Mouse (Mus musculus): Measurements from ENCODE around the gene Smarcc2. TPM values are rescaled to one million over a fixed set of nuclear protein-coding genes. Genes with fewer than 3 reads are reported as not detected.

Gene Smarcc2
- polyA plus RNA-seq, 1 experiment from 2014 or later: 93.6 TPM

GRCm38 (mm10) chr10:128444354-128444753 is 14.7 kb upstream of the Smarcc2 start:
- Histone ChIP-seq H3K9me3 (replicated peaks) (no peaks in the 10 kb centered on the region), H3K27ac (replicated peaks) (no peak overlapping the region), H3K9ac (no peak overlapping the region), H3K27me3 (no peaks in the 10 kb centered on the region), H3K4me3 (replicated peaks) (no peak overlapping the region), H3K4me1 (no peaks in the 10 kb centered on the region), H3K4me2 (replicated peaks) (no peak overlapping the region), H3K36me3 (peaks cover 25% of the 10 kb centered on the region)
- 59% methylated on average over 6 of the region's 6 CpGs for WGBS
- no peak for ATAC-seq (ENCODE audit: insufficient number of reproducible peaks, low FRiP score, low TSS enrichment, low read depth)

GRCm38 (mm10) chr10:128445407-128445806 is 13.6 kb upstream of the Smarcc2 start:
- 85% methylated on average over 4 of the region's 4 CpGs for WGBS
- no peaks in the 10 kb centered on the region for H3K27me3 ChIP-seq
- peaks cover 14% of the 10 kb centered on the region for H3K36me3 ChIP-seq
- H3K9me3 ChIP-seq (replicated peaks): no peaks in the 10 kb centered on the region
- no peak overlapping the region for H3K9ac ChIP-seq
- no peak for ATAC-seq (ENCODE audit: insufficient number of reproducible peaks, low FRiP score, low TSS enrichment, low read depth)
- no peak overlapping the region for H3K27ac ChIP-seq (replicated peaks)
- no peak overlapping the region for H3K4me2 ChIP-seq (replicated peaks)
- H3K4me3 ChIP-seq (replicated peaks): no peak overlapping the region
- H3K4me1 ChIP-seq: no peaks in the 10 kb centered on the region

- Histone ChIP-seq H3K4me2 (replicated peaks) (no peak overlapping the region), H3K27me3 (no peaks in the 10 kb centered on the region), H3K9ac (no peak overlapping the region), H3K4me1 (0 out of 2 replicates have a peak, but pooled peaks cover 3% of the 10 kb centered on the region), H3K36me3 (no peaks in the 10 kb centered on the region), H3K9me3 (replicated peaks) (no peaks in the 10 kb centered on the region), H3K4me3 (replicated peaks) (no peak overlapping the region), H3K27ac (replicated peaks) (no peak overlapping the region)
- no peak for ATAC-seq (ENCODE audit: insufficient number of reproducible peaks, low FRiP score, low TSS enrichment, low read depth)
- 73% methylated on average over 6 of the region's 6 CpGs for WGBS
Observed at GRCm38 (mm10) chr10:128451014-128451413, 8.0 kb upstream of the Smarcc2 start.

- Histone ChIP-seq H3K9me3 (replicated peaks) (no peaks in the 10 kb centered on the region), H3K27ac (replicated peaks) (no peak overlapping the region), H3K9ac (no peak overlapping the region), H3K4me3 (replicated peaks) (no peak overlapping the region), H3K36me3 (no peaks in the 10 kb centered on the region), H3K27me3 (no peaks in the 10 kb centered on the region), H3K4me2 (replicated peaks) (no peak overlapping the region), H3K4me1 (peaks cover 8% of the 10 kb centered on the region; the same call in 1 of the 2 replicates)
- ATAC-seq (ENCODE audit: insufficient number of reproducible peaks, low FRiP score, low TSS enrichment, low read depth): no peak
- WGBS: 67% methylated on average over 3 of the region's 3 CpGs
Observed at GRCm38 (mm10) chr10:128454471-128454870, 4.6 kb upstream of the Smarcc2 start.

GRCm38 (mm10) chr10:128455280-128455679 is 3.8 kb upstream of the Smarcc2 start:
- Histone ChIP-seq H3K4me2 (replicated peaks) (peak overlapping the region; percentile 41), H3K4me3 (replicated peaks) (peak overlapping the region; percentile 23), H3K4me1 (peaks cover 11% of the 10 kb centered on the region), H3K9me3 (replicated peaks) (no peaks in the 10 kb centered on the region), H3K9ac (no peak overlapping the region), H3K36me3 (no peaks in the 10 kb centered on the region), H3K27me3 (no peaks in the 10 kb centered on the region), H3K27ac (replicated peaks) (no peak overlapping the region)
- no peak for ATAC-seq (ENCODE audit: insufficient number of reproducible peaks, low FRiP score, low TSS enrichment, low read depth)
- 2% methylated on average over 6 of the region's 6 CpGs for WGBS

GRCm38 (mm10) chr10:128457676-128458075 is 1.4 kb upstream of the Smarcc2 start:
- WGBS: 81% methylated on average over 6 of the region's 6 CpGs
- peak overlapping the region; percentile 96 for H3K4me3 ChIP-seq (replicated peaks)

GRCm38 (mm10) chr10:128458348-128458718 is 715 bp upstream of the Smarcc2 start:
- Histone ChIP-seq H3K27ac (replicated peaks) (peak overlapping the region; percentile 95), H3K4me2 (replicated peaks) (peak overlapping the region; percentile 55), H3K27me3 (no peaks in the 10 kb centered on the region), H3K9ac (peak overlapping the region; percentile 89), H3K9me3 (replicated peaks) (no peaks in the 10 kb centered on the region), H3K4me1 (peaks cover 21% of the 10 kb centered on the region), H3K4me3 (replicated peaks) (peak overlapping the region; percentile 96), H3K36me3 (peaks cover 24% of the 10 kb centered on the region)
- WGBS: under 1% methylated on average over 29 of the region's 29 CpGs
- peak; percentile 58 for ATAC-seq (ENCODE audit: insufficient number of reproducible peaks, low FRiP score, low TSS enrichment, low read depth)

More at GRCm38 (mm10) chr10:128457676-128458075, 1.4 kb upstream of the Smarcc2 start:
- H3K4me2 ChIP-seq (replicated peaks): 0 out of 2 replicates have a peak overlapping the region, but pooled peaks have one; percentile 55
- H3K27ac ChIP-seq (replicated peaks): peak overlapping the region; percentile 22; the same call in 1 of the 2 replicates
- no peaks in the 10 kb centered on the region for H3K27me3 ChIP-seq
- H3K9ac ChIP-seq: no peak overlapping the region
- peaks cover 18% of the 10 kb centered on the region for H3K36me3 ChIP-seq
- no peak for ATAC-seq (ENCODE audit: insufficient number of reproducible peaks, low FRiP score, low TSS enrichment, low read depth)
- H3K9me3 ChIP-seq (replicated peaks): no peaks in the 10 kb centered on the region
- H3K4me1 ChIP-seq: peaks cover 21% of the 10 kb centered on the region

GRCm38 (mm10) chr10:128459409-128460269 is 591 bp downstream of the Smarcc2 start:
- Histone ChIP-seq H3K27me3 (no peaks in the 10 kb centered on the region), H3K27ac (replicated peaks) (peak overlapping the region; percentile 95), H3K4me1 (peaks cover 21% of the 10 kb centered on the region), H3K4me3 (replicated peaks) (peak overlapping the region; percentile 96), H3K4me2 (replicated peaks) (peak overlapping the region; percentile 63), H3K9me3 (replicated peaks) (no peaks in the 10 kb centered on the region), H3K36me3 (peaks cover 37% of the 10 kb centered on the region), H3K9ac (peak overlapping the region; percentile 89)
- WGBS: under 1% methylated on average over 42 of the region's 67 CpGs
- peak; percentile 60 for ATAC-seq (ENCODE audit: insufficient number of reproducible peaks, low FRiP score, low TSS enrichment, low read depth)

GRCm38 (mm10) chr10:128460270-128460630 is 1.2 kb downstream of the Smarcc2 start:
- H3K4me2 ChIP-seq (replicated peaks): peak overlapping the region; percentile 63
- no peaks in the 10 kb centered on the region for H3K27me3 ChIP-seq
- no peaks in the 10 kb centered on the region for H3K9me3 ChIP-seq (replicated peaks)
- peaks cover 18% of the 10 kb centered on the region for H3K4me1 ChIP-seq
- H3K9ac ChIP-seq: peak overlapping the region; percentile 89
- H3K4me3 ChIP-seq (replicated peaks): peak overlapping the region; percentile 96
- no peak for ATAC-seq (ENCODE audit: insufficient number of reproducible peaks, low FRiP score, low TSS enrichment, low read depth)
- 3% methylated on average over 5 of the region's 5 CpGs for WGBS
- H3K27ac ChIP-seq (replicated peaks): peak overlapping the region; percentile 95; the same call in 1 of the 2 replicates
- H3K36me3 ChIP-seq: peaks cover 42% of the 10 kb centered on the region

- H3K4me2 ChIP-seq (replicated peaks): no peak overlapping the region
- no peak for ATAC-seq (ENCODE audit: insufficient number of reproducible peaks, low FRiP score, low TSS enrichment, low read depth)
- 90% methylated on average over 12 of the region's 12 CpGs for WGBS
- H3K9me3 ChIP-seq (replicated peaks): no peaks in the 10 kb centered on the region
- no peaks in the 10 kb centered on the region for H3K27me3 ChIP-seq
- peaks cover 86% of the 10 kb centered on the region for H3K36me3 ChIP-seq
- H3K9ac ChIP-seq: no peak overlapping the region
- no peak overlapping the region for H3K4me3 ChIP-seq (replicated peaks)
- H3K4me1 ChIP-seq: no peaks in the 10 kb centered on the region
- no peak overlapping the region for H3K27ac ChIP-seq (replicated peaks)
Observed at GRCm38 (mm10) chr10:128474366-128474765, 15.3 kb downstream of the Smarcc2 start.

GRCm38 (mm10) chr10:128486370-128486769 is 27.3 kb downstream of the Smarcc2 start:
- Histone ChIP-seq H3K27ac (replicated peaks) (no peak overlapping the region), H3K9me3 (replicated peaks) (no peaks in the 10 kb centered on the region), H3K4me1 (peaks cover 16% of the 10 kb centered on the region), H3K4me3 (replicated peaks) (no peak overlapping the region), H3K9ac (no peak overlapping the region), H3K27me3 (no peaks in the 10 kb centered on the region), H3K36me3 (peaks cover 95% of the 10 kb centered on the region), H3K4me2 (replicated peaks) (no peak overlapping the region)
- WGBS: 85% methylated on average over 7 of the region's 7 CpGs
- no peak for ATAC-seq (ENCODE audit: insufficient number of reproducible peaks, low FRiP score, low TSS enrichment, low read depth)

Data from embryonic facial prominence, embryonic 15.5 days (tissue).